Mouse (Mus musculus) myocyte (in vitro differentiated cells): ENCODE data around the gene Angpt4. TPM values are rescaled to one million over a fixed set of nuclear protein-coding genes. Genes with fewer than 3 reads are reported as not detected.

ENCODE experiments used
- H3K27me3 ChIP-seq: one replicate; pipeline ENCODE4 v1.6.1; 2011; ENCODE audit not compliant: control insufficient read depth, insufficient read depth, insufficient read length
- H3K36me3 ChIP-seq: one replicate; pipeline ENCODE4 v1.6.1; 2011; ENCODE audit not compliant: control insufficient read depth, insufficient read depth
- H3K4me2 ChIP-seq: one replicate; pipeline ENCODE4 v1.6.1; 2011; ENCODE audit warnings: low read depth, control low read depth
- H3K4me3 ChIP-seq: one replicate; pipeline ENCODE4 v1.5.1; 2011; ENCODE audit warnings: mild to moderate bottlenecking, control low read depth, moderate library complexity
- H3K79me2 ChIP-seq: one replicate; pipeline ENCODE4 v1.6.1; 2011; ENCODE audit not compliant: control insufficient read depth, insufficient read depth
- H3ac ChIP-seq: one replicate; pipeline ENCODE4 v1.6.1; 2011; ENCODE audit not compliant: control insufficient read depth, insufficient read length
- CEBPB ChIP-seq: IDR thresholded peaks from 2 replicates; pipeline ENCODE4 v1.6.1; 2011; ENCODE audit warnings: mild to moderate bottlenecking, moderate library complexity; ENCODE audit not compliant: poor library complexity, insufficient read depth, severe bottlenecking
- E2F4 ChIP-seq: IDR thresholded peaks from one replicate; pipeline ENCODE4 v1.6.1; 2011; ENCODE audit warnings: mild to moderate bottlenecking, control low read depth, moderate library complexity; ENCODE audit not compliant: insufficient read depth
- MAX ChIP-seq: IDR thresholded peaks from one replicate; pipeline ENCODE4 v1.6.1; 2011; ENCODE audit warnings: low read depth, mild to moderate bottlenecking, control low read depth
- MYOD1 ChIP-seq, 3 experiments: IDR thresholded peaks; one replicate each; pipeline ENCODE4 v1.6.1; 2011; ENCODE audit warnings: control low read depth in 2 of 3, low read depth in 2 of 3, mild to moderate bottlenecking in 2 of 3, moderate library complexity in 1 of 3; ENCODE audit not compliant: insufficient read length in 2 of 3, control insufficient read depth in 1 of 3
- MYOG ChIP-seq, 3 experiments: IDR thresholded peaks; one replicate each; pipeline ENCODE4 v1.6.1; 2011; ENCODE audit warnings: control low read depth in 2 of 3, low read depth in 2 of 3, mild to moderate bottlenecking in 2 of 3; ENCODE audit not compliant: insufficient read length in 2 of 3, control insufficient read depth in 1 of 3, insufficient read depth in 1 of 3
- POLR2A ChIP-seq: IDR thresholded peaks from one replicate; pipeline ENCODE4 v1.6.1; 2011; ENCODE audit warnings: low read depth, mild to moderate bottlenecking, control low read depth, moderate library complexity; ENCODE audit not compliant: insufficient read length
- POLR2AphosphoS2 ChIP-seq: IDR thresholded peaks from one replicate; pipeline ENCODE4 v1.6.1; 2011; ENCODE audit warnings: low read depth, control low read depth; ENCODE audit not compliant: insufficient read length
- REST ChIP-seq: IDR thresholded peaks from one replicate; pipeline ENCODE4 v1.6.1; 2011; ENCODE audit warnings: mild to moderate bottlenecking, control low read depth, moderate library complexity; ENCODE audit not compliant: insufficient read depth, insufficient read length
- SRF ChIP-seq: IDR thresholded peaks from one replicate; pipeline ENCODE4 v1.6.1; 2011; ENCODE audit warnings: low read depth; ENCODE audit not compliant: control insufficient read depth, insufficient read length
- TCF12 ChIP-seq: IDR thresholded peaks from one replicate; pipeline ENCODE4 v1.6.1; 2011; ENCODE audit warnings: mild to moderate bottlenecking, control low read depth; ENCODE audit not compliant: poor library complexity, insufficient read depth, severe bottlenecking
- TCF3 ChIP-seq: IDR thresholded peaks from one replicate; pipeline ENCODE4 v1.6.1; 2011; ENCODE audit warnings: low read depth, control low read depth; ENCODE audit not compliant: insufficient read length
- USF1 ChIP-seq: IDR thresholded peaks from one replicate; pipeline ENCODE4 v1.6.1; 2011; ENCODE audit warnings: low read depth, mild to moderate bottlenecking, control low read depth, moderate library complexity
- polyA plus RNA-seq: library from polyadenylated mRNA; unstranded; fragments of >200 nt; fragmentation: generic; extraction: Trizol; gene quantifications from one replicate; pipeline ENCODE4 v1.2.1, GENCODE M21; 2012; ENCODE audit warnings: missing spikeins

The Angpt4 gene
- polyA plus RNA-seq, 1 experiment, result 0.19 TPM

DNA sequence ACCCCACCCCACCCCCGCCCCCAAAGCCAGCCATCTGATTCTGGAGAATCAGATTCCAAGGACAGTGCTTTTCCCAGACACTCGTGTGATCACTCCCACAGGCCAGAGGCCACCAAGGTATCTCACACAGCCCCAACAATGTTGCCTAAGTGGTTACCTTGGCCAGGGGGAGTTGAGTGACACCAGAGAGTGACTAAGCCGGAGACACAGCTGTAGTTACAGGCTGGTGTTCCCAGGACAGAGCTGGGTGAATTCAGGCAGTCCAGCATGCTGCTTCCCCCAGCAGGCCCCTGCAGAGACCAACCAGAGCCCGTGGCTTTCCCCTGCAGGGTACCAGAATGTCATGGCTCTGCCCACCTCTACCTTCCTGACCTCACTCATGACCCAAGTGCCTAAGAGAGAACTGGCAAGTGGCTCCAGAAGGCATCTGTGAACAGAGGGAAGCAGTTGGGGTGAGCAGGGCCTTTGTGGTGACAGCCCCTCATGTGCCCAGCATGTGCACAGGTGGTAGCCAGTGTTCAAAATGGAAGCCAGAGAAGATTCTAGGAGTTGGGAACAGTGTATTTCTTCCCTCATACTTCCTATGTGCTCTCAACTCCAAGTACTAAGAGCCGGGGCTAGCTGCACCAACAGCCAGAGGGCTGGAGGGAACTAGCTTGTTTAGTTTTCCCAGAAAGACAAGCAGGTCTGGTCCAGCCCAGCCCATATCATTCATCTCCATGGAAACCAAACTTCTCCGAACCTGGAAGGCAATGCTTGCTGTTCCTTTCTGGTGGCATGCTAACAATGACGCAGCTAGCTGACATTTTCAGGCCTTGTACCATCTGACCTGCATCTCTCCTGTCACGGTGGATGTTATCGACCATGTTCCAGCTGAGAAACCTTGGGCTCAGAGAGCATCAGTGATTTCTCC is 50.5 kb downstream of the Angpt4 start:
- no peak overlapping the region for H3ac ChIP-seq

DNA sequence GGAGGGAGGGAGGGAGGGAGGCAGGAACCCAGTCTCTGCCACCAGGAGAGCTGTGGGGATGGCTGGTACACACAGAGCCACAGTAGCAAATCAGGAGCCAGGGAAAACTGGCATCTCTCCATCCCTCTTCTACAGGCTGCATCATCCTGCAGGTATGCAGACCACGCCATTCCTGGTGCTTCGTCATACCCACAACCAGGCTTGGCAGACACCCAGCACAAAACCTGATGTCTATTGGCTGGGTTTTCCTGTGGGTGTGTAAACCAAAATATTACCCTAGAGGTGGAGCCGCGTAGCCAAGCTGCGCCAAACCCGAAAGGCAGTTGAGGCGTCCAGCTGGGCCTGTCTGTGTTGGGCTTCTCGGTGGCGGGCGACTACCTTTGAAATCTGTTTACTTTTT is 51.5 kb downstream of the Angpt4 start:
- H3K79me2 ChIP-seq, result peaks cover 6% of the 10 kb centered on the region
- TF ChIP-seq MYOD1 (IDR thresholded peaks at IDR 0.05; ENCODE audit: control insufficient read depth in 1 of 3, insufficient read length in 2 of 3, low read depth in 2 of 3) (peak in 2 of 3 experiments; percentile 23 to 46), USF1 (no peak), POLR2A (peak; percentile 54), MYOG (IDR thresholded peaks at IDR 0.05; ENCODE audit: control insufficient read depth in 1 of 3, insufficient read depth in 1 of 3, insufficient read length in 2 of 3, low read depth in 2 of 3) (peak in 1 of 3 experiments; percentile 39), TCF12 (no peak), MAX (no peak), SRF (no peak), CEBPB (peak; percentile 52; the same call in 1 of the 2 replicates)
- no peak overlapping the region for H3K4me3 ChIP-seq
- no peaks in the 10 kb centered on the region for H3K36me3 ChIP-seq
- no peaks in the 10 kb centered on the region for H3K27me3 ChIP-seq
- no peak overlapping the region for H3ac ChIP-seq
- H3K4me2 ChIP-seq, result peak overlapping the region; percentile 81

More for the DNA sequence above, 50.5 kb downstream of the Angpt4 start:
- TF ChIP-seq MYOD1 (IDR thresholded peaks at IDR 0.05; ENCODE audit: control insufficient read depth in 1 of 3, insufficient read length in 2 of 3, low read depth in 2 of 3) (peak in 2 of 3 experiments; percentile 57 to 74), MAX (no peak), TCF12 (no peak), CEBPB (no peak)
- Histone ChIP-seq H3K4me2 (peak overlapping the region; percentile 22), H3K36me3 (no peaks in the 10 kb centered on the region), H3K4me3 (no peak overlapping the region), H3K27me3 (no peaks in the 10 kb centered on the region), H3K79me2 (peaks cover 6% of the 10 kb centered on the region)

DNA sequence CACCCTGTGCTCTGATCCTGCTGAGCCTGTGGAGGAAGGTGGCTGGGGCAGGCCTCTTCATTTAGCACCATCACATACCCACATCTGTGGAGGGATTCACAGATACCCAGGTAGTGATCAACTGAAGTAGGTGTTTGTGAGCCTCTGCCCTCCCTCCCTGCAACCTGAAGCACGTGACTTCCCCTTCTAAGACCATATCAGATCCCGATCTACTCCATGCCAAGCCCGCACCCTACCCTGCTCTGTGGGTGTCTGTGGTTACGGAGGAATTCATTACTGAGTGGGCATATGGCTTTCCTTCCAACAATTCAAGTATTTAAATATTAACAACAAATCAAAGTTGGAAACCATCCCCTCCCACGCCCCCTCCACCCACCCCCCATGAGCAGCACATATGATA is 52.3 kb downstream of the Angpt4 start:
- Histone ChIP-seq H3K4me3 (no peak overlapping the region), H3ac (no peak overlapping the region), H3K79me2 (peaks cover 6% of the 10 kb centered on the region), H3K36me3 (peaks cover 7% of the 10 kb centered on the region), H3K27me3 (no peaks in the 10 kb centered on the region), H3K4me2 (peak overlapping the region; percentile 81)
- TF ChIP-seq TCF12 (no peak), USF1 (peak; percentile 25), SRF (no peak), TCF3 (no peak), POLR2A (no peak), MAX (no peak)

DNA sequence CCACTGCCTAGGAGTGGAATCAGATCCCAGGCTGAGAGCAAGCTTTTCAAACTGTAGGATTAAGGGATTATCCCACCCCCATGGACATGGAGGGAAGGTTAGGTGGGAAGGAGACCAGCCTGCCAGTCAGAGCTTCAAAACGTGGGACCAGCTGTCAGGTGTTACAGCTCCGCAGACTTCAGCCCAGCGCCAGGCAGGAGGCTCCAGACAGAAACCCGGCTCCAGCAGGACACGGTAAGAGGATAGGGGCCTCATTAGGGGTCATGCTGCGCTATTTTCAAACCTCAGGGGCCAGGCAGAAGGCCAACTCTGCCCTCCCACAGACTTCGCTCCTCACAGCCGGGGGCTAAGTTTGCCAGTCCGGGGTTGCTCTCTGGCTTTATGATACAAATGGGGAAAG is 53.0 kb downstream of the Angpt4 start:
- no peaks in the 10 kb centered on the region for H3K27me3 ChIP-seq
- H3K79me2 ChIP-seq, result peaks cover 6% of the 10 kb centered on the region
- H3ac ChIP-seq, result no peak overlapping the region
- TF ChIP-seq CEBPB, result no peak
- TF ChIP-seq POLR2A, result no peak
- no peak for TF ChIP-seq E2F4
- no peak for TF ChIP-seq SRF
- TF ChIP-seq MAX, result no peak
- peak in 1 of 3 experiments; percentile 29 for TF ChIP-seq MYOG (IDR thresholded peaks at IDR 0.05; ENCODE audit: control insufficient read depth in 1 of 3, insufficient read depth in 1 of 3, insufficient read length in 2 of 3, low read depth in 2 of 3)
- no peak for TF ChIP-seq TCF3
- TF ChIP-seq USF1, result no peak
- peak; percentile 35 for TF ChIP-seq TCF12
- TF ChIP-seq MYOD1 (IDR thresholded peaks at IDR 0.05; ENCODE audit: control insufficient read depth in 1 of 3, insufficient read length in 2 of 3, low read depth in 2 of 3), result peak in 2 of 3 experiments; percentile 58 to 73
- TF ChIP-seq POLR2AphosphoS2, result no peak
- TF ChIP-seq REST, result no peak
- H3K36me3 ChIP-seq, result peaks cover 7% of the 10 kb centered on the region
- no peak overlapping the region for H3K4me2 ChIP-seq
- H3K4me3 ChIP-seq, result no peak overlapping the region
